Mouse (Mus musculus) heart, postnatal 14 days (tissue): ENCODE measurements around the gene Chd5. TPM values are rescaled to one million over a fixed set of nuclear protein-coding genes. Genes with fewer than 3 reads are reported as not detected.
A peak's percentile ranks its signal among the peaks of the same experiment; 100 is the strongest.

Experiments
- DNase-seq, 2 experiments: peaks; one replicate each; pipeline ENCODE4 v3.0.0; 2021 to 2022
- intact Hi-C: fragments of 180-260 bp; cut with DNase I; formaldehyde crosslinking; loops from one replicate; pipeline ENCODE4 v1.15.1; 2025
- total RNA-seq, 2 experiments: library from RNA; stranded (reverse); gene quantifications; 2 replicates each; pipeline ENCODE4 v1.2.3; 2021

Gene Chd5
- total RNA-seq, 2 experiments from 2014 or later: 0.10 to 0.60 TPM

DNA sequence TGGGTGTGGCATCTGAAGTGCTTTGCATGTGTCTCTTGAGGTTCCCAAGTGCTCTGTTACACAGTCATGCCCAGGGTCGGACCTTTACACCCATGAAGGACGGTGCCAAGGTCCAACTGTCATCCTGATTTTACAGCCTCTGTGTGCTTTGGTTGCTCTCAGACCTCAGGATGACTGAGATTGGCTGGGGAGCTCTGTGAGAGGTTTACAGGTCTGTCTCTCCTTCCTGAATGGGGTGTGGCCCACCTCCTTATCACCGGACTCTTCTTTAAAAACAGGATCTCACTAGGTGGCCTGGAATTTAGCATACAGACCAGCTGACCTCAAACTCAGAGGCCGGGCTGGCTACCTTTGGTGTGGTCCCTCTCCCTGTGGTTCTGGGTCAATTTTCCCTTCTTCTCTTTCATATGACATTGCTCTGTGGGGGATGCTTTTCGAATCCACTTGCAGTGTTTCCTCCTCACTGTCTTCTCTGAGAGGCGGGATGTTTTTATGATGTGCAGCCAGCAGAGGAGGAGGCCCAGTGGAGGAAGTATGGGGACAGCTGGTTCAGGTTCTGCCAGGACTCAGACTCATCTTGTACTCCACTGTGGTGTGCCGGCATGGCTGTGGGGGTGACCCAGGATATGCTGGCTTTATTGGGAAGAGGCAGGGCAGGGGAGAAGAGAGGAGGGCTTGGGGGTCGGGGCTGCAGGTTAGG is 12.4 kb downstream of the Chd5 start:
- intact Hi-C loops: no loop called here
- DNase-seq: no peak

GRCm38 (mm10) chr4:152351422-152352305 is 13.2 kb downstream of the Chd5 start:
- no peak for DNase-seq
- intact Hi-C loops: no loop called here

DNA sequence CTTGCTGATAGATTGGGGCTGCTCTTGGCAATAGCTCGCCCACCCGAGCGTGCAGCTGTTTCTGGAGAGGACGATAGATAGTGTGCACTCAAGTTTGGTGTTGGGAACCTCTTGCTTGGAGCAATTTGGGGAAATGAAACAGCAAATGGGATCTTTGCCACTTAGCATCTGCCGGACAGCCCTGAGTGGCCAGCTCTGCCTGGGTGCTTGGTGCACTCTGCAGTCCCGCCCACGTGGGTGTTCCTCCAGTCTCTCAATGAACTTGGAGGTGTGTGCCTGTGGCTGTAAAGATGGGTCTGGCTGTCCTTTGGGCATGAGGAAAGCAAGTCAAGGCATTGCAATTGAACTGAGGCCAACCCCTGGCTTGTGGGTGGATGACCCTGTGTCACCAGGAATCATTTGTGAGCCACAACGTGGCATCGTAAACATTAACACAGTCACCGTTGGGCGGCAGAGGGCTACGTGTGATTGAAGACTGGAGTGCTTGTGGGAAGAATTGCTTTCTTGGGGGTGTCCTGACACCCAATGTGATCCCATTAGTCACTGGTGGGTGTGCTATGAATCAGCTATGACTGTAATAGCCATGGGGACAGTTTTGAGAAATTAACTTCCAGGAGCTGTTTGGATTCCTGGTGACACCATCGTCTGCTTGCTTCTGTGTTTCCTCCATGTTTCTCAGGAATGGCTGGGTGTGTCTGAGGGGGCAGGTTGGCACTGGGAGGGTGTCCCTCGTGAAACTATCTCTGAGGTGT is 15.6 kb downstream of the Chd5 start:
- DNase-seq: no peak
- intact Hi-C loops: no loop called here

DNA sequence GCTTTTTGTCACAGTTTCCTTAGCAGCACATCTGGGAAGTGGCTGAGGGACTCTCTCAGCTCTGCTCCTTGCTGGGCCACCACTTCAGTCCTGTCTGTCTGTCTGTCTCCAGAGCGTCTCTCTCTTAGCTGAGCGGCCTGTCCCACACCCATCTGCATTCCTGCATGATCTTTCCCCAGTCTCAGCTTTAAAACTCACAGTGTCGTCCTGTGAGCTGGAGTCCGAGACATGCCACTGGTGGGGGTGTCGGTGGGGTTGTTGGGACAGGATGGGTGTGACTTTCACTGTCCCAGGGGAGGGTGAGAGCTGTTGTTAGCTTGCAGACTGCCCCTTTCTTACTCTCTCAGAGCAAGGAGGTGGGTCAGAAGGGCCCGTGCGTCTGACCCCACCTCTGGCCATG is 17.2 kb downstream of the Chd5 start:
- intact Hi-C loops: no loop called here
- DNase-seq: no peak

GRCm38 (mm10) chr4:152359700-152360099 is 21.2 kb downstream of the Chd5 start:
- DNase-seq: no peak
- intact Hi-C loops: no loop called here

DNA sequence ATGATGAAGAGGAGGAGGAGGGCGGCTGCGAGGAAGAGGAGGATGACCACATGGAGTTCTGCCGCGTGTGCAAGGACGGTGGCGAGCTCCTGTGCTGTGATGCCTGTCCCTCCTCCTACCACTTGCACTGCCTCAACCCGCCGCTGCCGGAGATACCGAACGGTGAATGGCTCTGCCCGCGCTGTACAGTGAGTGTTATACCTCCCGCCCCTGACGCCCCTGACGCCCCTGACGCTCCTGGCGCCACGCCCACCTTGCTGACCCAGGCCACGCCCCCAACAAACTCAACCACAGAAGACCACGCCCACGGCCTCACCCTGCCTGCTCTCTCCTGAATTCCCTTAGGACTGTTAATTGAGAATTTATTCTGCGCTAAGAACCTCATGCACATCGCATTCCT is 22.4 kb downstream of the Chd5 start:
- intact Hi-C loops: no loop called here
- no peak for DNase-seq

GRCm38 (mm10) chr4:152362180-152362579 is 23.7 kb downstream of the Chd5 start:
- intact Hi-C loops: no loop called here
- no peak for DNase-seq

DNA sequence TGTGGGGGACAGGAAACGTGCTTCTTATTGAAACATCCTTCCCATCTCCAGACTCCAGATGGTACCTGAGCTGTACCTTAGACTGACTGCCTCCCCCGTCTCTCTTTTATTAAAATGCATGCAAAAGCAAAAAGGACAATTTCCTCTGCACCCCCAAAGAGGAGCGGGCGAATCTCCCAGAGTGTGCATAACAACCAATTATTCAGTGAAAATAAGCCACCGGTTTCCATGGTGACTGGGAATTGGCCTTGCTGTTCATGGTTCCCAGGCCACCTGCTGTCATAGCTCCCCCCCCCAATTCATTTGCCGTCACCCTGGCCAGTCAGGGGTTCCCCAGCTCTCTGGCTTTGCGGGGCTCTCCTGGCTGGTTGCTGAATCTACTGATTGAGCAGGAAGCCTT is 26.8 kb downstream of the Chd5 start:
- intact Hi-C loops: no loop called here
- DNase-seq: no peak

DNA sequence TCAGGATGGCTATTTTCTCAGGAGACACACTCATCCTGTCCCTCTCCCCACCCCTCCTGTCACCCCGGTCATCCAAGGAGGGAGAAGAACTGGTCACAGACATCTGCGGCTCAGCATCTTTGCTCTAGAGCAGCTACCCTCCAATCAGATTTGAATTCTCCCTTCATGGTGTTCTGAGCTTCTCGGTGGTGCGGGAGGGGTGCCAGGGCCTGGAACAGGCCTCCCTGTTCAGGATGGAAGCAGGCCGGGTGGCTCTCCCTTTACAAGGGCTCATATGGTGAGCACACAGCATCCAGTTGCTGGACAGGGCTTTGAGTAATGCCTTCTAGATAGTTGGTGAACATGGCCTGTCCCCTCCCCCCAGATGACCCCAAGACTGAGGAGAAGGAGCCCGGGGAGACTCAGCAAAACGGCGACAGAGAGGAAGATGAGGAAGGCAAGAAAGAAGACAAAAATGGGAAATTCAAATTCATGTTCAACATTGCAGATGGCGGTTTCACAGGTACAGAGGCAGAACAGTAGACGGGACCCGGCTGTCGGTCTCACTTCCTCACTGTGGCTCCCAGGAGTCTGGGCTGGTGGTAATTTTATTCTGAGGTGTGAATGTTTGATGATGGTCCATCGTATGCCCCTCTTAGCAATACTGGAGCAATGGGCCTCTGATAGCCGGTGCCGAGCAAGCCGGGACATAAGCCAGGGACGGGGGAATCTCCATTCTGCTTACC is 44.2 kb downstream of the Chd5 start:
- intact Hi-C loops: no loop called here
- no peak for DNase-seq

DNA sequence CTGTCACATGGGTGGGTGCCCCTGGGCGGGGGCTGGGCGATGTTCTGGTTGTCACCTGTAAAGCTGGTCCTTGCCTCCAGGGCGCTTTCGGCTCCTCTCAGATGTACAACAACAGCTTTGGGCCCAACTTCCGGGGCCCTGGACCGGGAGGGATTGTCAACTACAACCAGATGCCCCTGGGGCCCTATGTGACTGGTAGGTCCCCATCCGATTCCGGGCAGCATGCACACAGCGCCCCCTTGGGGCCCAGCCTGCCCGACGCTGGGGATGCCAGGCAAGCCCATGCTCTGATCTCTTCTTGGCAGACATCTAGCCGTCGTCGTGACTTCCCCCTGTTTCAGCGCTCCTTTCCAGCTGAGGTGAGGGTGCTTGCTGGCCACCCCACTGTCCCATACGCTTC is 47.2 kb downstream of the Chd5 start:
- intact Hi-C loops: no loop called here
- peak in 1 of 2 experiments; percentile 26 for DNase-seq

DNA sequence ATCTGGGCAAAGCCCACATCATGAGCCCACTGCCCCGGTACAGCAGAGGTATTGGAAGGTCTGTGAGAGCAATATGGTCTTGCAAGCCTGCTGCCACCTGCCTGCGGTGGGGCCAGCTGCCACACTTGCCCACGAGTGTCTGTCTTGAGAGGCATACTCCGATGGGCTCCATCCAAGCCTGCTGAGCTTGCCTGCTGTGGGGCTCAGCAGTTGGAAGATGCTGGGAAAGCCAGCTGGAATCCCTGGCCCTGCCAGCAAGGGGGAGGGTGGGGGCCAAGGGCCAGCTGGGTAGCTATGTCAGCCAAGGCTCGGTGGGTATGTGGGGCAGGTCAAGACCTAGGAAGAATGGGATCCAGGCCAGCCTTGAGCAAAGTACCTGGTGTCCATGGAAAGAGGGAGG is 53.7 kb downstream of the Chd5 start:
- no peak for DNase-seq
- intact Hi-C loops: no loop called here

DNA sequence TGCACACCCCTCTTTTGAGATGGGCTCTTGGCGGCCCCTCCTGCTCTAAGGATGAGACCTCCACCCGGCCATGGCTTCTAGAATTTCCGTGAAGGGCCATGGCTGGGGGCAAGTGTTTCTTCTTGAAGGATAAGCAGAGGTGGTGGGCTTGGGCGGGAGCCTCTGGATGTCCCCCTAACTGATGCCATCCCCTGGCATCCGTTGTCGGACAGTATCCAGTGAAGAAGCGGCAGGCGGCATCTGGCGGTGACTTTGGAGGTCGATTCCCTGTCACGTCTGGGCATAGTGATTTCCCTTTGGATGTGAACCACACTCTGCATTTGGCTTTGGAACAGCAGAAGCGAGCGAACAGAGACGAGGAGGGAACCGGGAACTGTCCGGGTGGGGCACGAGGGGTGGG is 54.2 kb downstream of the Chd5 start:
- DNase-seq: no peak
- intact Hi-C loops: no loop called here

DNA sequence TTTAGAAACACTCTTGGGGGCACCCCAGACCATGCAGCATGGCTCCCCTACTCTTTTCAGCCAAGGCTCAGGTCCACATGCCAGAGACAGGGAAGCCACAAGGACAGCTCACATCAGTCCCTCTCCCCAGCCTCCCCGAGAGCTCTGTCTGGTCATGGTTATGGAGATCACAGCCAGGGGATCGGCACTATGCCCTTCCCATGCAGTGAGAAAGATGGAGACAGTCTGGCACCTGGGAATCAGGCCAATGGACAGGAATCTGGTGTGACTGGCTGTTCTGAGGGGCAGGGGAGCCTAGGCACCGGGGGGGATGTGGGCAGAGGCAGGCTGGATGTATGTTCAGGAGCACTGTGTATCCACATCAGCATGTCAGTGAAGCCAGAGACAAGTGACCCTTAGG is 60.5 kb downstream of the Chd5 start:
- intact Hi-C loops: no loop called here
- no peak for DNase-seq

- no peak for DNase-seq
- intact Hi-C loops: no loop called here
Measured at GRCm38 (mm10) chr4:152405143-152405542, 66.7 kb downstream of the Chd5 start.

DNA sequence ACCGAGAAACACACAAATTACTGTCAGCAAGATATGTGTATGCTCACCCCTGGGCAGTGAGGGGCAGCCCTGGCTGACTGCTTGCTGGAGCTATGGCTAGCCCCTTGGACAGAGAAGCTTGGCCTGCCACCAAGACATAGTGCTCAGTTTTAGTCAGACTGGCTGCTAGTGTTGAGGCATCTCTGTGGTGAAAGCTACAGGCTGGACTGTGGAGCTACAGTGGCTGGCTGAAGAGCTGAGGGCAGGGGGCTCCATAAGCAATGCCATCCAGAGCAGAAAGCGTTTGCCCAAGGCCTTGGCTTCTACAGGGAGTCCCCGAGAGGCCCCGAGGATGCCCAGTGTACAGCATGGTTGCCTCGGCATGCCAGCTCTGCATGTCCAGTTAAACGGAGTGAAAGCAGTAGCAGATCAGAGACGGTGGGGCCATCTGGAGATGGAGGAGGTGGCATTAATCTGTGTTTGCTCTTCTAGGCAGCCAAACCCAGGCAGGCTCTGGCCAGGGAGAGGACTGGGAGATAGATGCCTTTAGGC is 67.3 kb downstream of the Chd5 start:
- intact Hi-C loops: no loop called here
- no peak for DNase-seq

DNA sequence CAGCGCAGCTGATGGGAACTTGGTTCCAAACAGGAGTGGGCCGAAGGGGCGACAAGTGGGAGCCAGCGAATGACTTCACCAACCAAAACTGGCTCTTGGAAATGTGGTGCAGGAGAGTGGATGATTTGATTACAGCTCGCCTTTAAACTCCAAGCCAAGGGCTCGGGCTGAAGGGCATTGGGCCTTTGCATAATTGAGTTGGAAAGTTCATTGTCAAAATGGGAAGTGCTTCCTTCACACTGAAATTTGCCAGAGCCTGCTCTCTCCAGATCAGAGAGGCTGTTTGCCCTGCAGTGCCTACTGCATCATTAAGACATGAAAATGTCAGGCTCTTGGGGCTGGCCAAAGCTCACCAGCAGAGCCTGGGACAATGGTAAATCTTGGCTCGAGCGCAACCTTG is 68.1 kb downstream of the Chd5 start:
- intact Hi-C loops: no loop called here
- no peak for DNase-seq

GRCm38 (mm10) chr4:152410961-152411360 is 72.5 kb downstream of the Chd5 start:
- intact Hi-C loops: no loop called here
- DNase-seq: no peak

- intact Hi-C loops: no loop called here
- no peak for DNase-seq
Measured at GRCm38 (mm10) chr4:152412524-152413080, 74.2 kb downstream of the Chd5 start.

DNA sequence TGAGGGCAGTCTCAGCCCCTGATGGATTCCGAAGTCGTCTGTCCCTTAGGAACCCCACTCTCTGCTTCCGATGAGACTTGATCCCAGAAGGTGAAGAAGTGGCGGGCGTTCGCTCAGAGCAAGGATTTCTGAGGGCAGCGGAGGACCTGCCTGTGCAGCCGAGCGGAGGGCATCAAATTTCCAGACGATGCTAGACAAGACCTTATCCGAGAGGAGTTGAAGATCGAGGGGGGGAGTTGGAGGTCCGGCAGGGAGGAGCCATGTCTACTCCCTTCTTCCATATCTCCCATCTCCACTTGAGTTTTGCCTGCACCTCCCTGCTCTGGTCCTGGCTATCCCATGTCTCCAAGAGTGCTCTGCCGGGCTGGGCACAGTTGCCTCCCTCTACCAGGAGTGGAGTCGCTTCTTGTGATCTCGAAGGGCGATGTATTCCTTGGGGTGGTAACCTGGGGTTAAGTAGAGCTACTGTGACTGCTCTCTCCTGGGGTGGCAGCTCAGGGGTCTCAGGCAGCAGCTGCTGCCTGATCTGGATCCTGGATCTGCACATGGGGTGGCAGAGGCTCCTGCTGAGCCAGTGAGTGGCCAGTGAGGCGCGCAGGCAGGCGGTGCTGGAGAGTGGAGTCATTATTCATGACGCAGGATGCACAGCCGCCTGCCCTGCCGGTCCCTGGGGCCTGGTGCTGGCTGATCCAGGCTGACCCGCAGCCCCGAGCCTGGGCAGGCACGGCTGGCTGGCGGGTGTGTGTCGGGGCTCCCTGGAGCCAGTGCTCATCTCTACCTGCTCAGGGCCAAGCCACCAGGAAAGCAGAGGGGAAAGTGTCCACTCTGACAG is 80.0 kb downstream of the Chd5 start:
- no peak for DNase-seq
- intact Hi-C loops: no loop called here
